Mouse (Mus musculus) left cerebral cortex, postnatal 10 days (tissue): Measurements from ENCODE around the gene Spsb2. TPM values are rescaled to one million over a fixed set of nuclear protein-coding genes. Genes with fewer than 3 reads are reported as not detected.

Experiments used
- DNase-seq, 2 experiments: peaks; one replicate each; pipeline ENCODE4 v3.0.0; 2021 to 2022; ENCODE audit warnings: low spot score in 2 of 2, mixed read lengths in 1 of 2; ENCODE audit errors: extremely low spot score in 1 of 2
- intact Hi-C: fragments of 180-260 bp; cut with DNase I; formaldehyde crosslinking; loops from one replicate; pipeline ENCODE4 v1.15.1; 2025
- total RNA-seq, 2 experiments: library from RNA; stranded (reverse); gene quantifications; 2 replicates each; pipeline ENCODE4 v1.2.3; 2021

Gene Spsb2
- total RNA-seq, 2 experiments from 2014 or later, result 4.4 to 5.3 TPM

DNA sequence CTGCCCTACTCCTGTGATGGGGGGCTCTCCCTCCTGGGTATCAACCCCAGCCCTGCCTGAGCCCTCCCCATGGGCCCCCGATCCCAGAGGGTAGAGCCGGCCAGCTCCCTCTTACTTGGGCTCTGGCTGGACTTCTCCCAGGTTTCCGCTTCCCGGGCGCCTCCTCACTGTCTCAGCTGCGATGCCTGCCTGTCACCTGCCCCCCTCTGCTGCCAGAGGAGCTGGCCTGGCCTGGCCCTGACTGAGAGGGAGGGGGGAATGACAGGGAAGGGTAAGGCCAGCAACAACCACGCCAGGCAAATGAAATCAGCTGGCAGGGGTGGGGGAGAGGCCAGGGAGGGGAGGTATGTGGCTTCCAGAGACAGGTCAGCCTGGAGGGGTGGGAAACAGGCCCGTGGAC lies 31.3 kb downstream of the Spsb2 start:
- DNase-seq, result no peak
- intact Hi-C loops, result no loop called here

DNA sequence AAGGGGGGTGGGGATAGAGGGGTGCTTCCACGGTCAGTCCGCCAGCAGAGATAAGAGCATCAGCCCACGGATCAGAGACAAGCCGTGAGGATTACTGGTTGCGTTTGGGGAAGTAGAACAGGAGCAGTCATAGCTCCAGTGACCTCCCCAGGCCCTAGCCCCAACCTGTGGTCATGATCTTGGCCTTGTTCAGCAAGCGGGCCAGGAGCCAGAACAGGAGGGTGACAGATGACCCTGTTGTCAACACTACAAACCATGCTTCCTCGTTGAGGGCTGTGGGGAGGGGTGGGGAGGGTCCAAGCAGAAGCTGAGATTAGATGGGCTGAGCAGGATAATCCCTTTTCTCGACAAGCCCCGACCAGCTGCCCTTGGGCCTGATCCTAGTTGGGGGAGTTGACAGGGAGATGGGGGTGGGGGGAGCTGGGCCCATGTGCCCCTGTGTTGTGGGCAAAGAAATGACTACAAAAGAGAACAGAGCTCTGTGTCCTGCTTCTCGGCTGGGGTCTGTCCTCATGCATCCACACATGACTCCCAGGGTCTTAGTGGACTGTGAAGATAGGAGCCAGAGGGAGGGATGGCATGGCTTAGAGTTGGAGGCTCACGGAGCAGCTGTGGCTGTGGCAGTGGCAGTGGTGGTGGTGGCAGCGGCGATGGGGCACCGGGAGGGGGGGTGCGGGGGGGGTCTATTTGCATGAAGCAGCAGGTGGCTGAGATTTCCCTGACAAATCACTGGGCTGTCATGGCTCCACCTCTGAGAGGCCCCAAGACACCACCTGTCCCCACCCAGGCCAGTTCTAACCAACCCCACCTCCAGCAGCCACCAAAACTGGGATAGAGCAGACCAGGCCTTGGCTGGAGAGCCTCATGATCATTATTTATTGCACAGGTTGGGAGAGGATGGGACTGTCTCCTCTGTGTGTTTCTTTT lies 32.0 kb downstream of the Spsb2 start, which contains the start of gene Gnb3:
Gene Gnb3, minus strand, starts transcription at position 35 of the 927 bp plus-strand sequence.
- intact Hi-C loops, result no loop called here
- DNase-seq, result no peak

DNA sequence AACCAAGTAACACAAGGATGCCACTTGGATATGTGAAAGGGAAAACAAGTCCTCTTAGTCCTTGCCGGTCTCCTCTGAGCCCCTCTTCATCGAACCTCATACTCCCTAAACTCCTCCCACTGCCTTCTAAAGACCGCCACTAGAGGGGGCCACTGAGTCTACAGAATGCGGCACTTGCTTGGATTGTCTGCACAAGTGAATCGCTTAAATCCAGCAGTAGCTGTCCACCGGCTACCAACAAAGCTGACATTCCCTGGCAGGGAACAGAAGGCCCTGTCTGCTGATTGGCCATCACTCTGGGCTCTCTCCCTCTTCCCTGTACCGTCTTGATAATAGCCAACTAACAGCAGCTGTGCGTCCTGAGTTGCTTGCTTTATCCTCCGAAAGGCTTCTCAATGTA lies 38.8 kb downstream of the Spsb2 start:
- intact Hi-C loops, result no loop called here

DNA sequence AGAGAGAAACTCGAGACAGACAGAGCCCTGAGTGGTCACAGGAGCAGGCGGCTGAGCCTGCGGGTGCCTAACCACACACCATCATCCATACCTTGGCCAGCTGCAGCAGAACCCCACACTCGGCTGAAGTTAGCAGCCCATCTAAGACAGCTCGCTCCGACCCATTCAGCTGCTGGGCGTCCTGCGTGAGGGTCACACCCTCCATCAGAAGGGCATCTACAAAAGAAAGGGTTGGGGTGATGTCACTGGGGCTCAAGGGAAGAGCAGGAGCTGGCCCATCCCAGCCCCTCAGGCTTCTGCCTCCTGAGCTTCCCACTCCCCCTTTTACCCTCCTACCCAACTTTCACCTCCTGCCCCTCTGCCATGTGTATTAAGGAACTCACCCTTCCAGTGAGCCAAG lies 42.1 kb downstream of the Spsb2 start:
- intact Hi-C loops, result loop anchor here (10.0 kb wide), 1 partner anchor 234 kb away; no protein-coding TSS in a partner anchor
- no peak for DNase-seq

More for the DNA sequence above, 38.8 kb downstream of the Spsb2 start:
- peak; percentile 90 to 92 for DNase-seq

DNA sequence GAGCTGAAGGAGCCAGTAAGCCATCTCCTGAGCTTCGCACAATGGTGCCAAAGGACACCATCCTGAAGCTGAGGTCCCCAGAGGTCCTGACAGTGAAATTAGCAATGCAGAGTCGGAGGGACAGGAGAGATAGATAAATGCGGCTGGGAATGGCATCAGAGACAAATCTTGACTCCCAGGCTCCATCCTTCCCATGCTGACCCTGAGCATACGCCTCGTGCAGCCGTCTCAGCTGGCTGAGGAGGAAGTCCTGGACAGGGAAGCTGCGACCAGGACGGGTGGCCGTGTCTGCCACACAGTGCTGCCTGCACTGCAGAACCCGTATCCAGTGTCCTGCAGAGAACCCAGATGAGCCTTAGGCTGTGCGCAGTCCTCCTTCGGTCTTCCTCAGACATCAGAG lies 46.2 kb downstream of the Spsb2 start:
- DNase-seq, result no peak
- intact Hi-C loops, result loop anchor here (10.0 kb wide), 1 partner anchor 230 kb away; no protein-coding TSS in a partner anchor

DNA sequence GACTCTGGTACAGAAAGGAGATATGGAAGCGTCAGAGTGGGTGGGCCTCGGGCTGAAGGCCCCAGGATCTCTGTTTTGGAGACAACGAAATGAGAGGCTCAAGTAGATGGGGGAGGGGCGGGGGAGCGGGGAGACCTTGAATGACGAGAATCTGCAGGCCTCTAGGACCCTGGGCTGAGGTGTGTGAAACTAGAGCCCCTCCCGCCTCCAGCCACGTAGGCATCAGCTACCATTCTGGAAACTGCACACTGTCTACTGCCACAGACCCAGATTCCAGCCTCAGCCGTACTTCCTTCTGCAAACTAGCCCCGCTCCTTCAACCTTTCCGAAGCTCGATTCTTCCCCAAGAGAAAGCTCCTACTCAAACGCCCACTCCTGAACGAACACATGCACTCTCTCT lies 47.9 kb downstream of the Spsb2 start:
- DNase-seq, result peak; percentile 67 to 74
- intact Hi-C loops, result loop anchor here (10.0 kb wide), 1 partner anchor 228 kb away; no protein-coding TSS in a partner anchor

DNA sequence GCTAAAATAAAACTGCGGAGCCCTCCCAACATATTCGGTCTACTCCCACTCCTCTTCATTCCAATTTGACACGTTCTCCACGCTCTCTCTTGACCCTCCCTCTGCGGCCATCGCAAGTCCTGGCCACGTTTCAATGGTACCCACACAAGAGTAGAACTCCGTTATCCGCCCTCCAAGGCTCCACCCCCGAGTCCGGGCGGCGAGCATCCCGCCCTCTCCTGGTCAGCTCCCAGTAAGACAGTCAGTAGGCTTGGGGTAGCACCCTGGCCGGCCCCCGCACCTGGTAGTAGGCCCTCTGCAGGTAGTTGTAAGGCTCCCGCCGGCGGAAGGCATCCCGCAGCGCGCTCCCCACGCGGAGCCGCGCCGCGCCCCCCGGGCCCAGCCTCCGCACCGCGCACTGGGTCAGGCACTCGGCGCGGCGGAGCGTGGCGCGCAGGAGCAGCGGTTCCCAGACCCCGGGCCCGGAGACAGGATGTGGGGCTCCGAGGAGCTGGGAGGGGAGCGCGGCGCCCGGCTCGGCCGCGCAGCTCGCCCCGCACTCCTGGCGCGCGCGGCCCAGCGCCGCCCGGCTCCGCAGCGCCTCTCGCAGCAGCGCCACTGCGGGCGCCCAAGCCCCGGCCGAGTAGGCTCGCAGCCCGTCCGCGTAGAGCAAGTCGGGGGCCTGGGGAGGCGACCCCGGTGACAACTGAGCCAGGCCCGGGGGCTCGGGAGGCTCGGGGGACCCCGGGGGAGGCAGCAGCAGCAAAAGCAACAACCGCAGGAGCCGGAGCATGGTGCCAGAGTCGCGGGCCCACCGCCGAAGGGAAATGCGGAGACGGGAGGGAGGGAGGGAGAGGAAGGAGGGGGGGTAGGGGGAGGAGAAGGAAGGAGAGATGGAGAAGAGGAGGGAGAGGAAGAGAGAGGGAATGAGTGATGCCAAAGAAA lies 48.7 kb downstream of the Spsb2 start, which contains the start of gene P3h3:
Gene P3h3, minus strand, starts transcription at position 837 of the 924 bp plus-strand sequence.
- intact Hi-C loops, result loop anchor here (10.0 kb wide), 1 partner anchor 228 kb away; no protein-coding TSS in a partner anchor
- DNase-seq, result peak; percentile 82 to 92

DNA sequence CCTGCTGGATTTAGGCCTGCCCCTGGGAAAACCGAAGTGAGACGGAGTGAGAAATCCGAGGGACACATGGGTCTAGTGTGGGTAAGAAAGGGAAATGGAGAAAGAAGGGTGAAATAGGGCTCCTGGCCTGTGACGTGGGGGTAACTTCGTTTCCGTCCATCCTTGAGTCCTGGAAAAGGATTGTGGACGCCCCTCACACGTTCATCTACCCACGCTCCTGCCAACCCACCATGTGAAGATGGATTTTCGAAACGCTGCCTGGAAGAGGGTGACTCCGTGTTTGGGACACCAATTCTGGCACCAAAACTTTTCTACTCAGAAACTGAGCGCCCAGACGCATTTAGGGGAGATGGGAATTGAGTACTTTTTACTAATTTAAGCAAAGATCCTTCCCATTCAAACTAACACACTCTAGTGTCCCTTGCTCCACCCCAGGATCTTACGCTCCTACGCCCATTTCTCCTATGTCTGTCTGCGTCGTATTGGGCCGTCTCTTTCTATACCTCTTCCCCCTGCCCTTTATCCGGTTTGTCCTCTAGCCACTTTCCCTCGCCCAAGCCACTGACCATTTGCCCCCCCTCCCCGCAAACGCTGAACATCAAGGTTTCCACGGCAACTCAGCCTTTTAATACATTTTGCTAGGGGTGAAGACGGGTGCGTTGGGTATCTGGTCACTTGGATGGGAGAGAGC lies 49.5 kb downstream of the Spsb2 start:
- no peak for DNase-seq
- intact Hi-C loops, result loop anchor here (10.0 kb wide), 1 partner anchor 227 kb away; no protein-coding TSS in a partner anchor

DNA sequence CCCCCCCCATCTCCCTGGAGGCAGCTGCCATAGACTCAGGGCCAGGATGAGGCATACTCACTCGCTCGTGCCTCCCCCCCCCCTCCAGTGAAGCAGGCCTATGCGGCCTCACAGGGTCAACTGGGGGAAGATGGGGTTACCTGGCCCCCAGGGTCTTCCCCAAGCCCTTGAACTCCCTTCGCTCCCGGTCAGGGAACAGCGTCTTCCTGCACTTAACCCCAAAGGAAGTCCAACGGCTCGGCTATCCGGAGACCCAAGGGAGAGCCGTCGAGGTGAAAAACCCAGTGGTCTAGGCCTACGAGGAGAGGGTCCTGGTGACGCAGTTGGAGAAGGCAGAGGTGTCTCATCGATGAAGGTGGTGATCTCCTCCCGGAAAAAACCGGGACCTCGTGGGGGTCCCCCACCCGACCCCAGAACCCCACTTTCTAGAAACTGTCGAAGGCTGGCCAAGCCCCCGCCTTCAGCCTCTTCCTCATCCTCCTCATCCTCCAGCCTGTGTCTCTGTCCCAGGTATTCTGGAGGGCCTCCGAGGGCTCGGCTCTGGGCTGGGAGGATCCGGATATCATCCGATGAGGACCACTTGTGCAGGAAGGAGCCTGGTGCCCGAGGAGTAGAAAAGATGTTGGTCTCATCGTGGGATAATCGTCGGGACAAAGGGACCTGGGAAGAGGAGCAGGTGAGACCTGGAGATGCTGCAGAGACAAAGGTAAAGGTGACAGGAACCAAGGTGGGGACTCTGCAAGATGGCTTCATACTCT lies 50.3 kb downstream of the Spsb2 start:
- intact Hi-C loops, result loop anchor here (10.0 kb wide), 1 partner anchor 226 kb away; no protein-coding TSS in a partner anchor
- DNase-seq, result no peak

DNA sequence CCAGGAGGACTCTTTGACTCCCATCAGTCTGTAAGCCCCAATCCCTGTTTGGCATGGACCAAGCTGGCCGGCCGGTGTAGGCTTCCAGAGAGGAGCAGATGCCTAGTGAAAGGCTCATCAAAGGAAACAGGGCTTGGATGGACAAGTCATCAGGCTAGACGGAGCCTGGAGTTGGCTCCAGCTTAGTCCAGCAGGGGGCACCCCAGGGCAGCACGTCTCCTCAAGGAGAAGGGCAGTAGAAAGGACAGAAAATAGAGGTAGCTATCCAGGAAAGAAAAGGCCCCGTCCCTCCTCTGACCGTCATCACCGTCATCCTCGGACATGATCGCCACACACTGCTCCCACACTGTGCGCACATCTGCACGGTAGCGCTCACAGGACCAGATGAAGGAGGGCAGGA lies 51.3 kb downstream of the Spsb2 start:
- DNase-seq, result peak; percentile 79 to 91

More for the DNA sequence above, 51.3 kb downstream of the Spsb2 start:
- intact Hi-C loops, result loop anchor here (2.0 to 10.0 kb wide), 2 partner anchors 57 to 225 kb away; no protein-coding TSS in a partner anchor

Other genes with a start within 250 kb of the Spsb2 start
- not detected for gene C1rb, start 238.4 kb upstream of the Spsb2 start, total RNA-seq
- under 1 TPM; 0.19 to 0.59 TPM for gene C1s2, start 172.6 kb upstream of the Spsb2 start, total RNA-seq
- gene Lpcat3, start 145.6 kb upstream of the Spsb2 start, total RNA-seq, result 10 to 100 TPM; 29.7 to 36.4 TPM
- 10 to 100 TPM; 38.0 to 42.6 TPM for gene Emg1, start 96.5 kb upstream of the Spsb2 start, total RNA-seq
- 100 to 1,000 TPM; 151 to 160 TPM for gene Phb2, start 96.3 kb upstream of the Spsb2 start, total RNA-seq
- 1 to 10 TPM; 3.4 to 4.7 TPM for gene Ptpn6, start 69.9 kb upstream of the Spsb2 start, total RNA-seq
- gene Grcc10, start 67.3 kb upstream of the Spsb2 start, total RNA-seq, result 100 to 1,000 TPM; 298 to 316 TPM
- gene Gm45234, start 52.6 kb upstream of the Spsb2 start, total RNA-seq, result not detected
- gene Atn1, start 52.1 kb upstream of the Spsb2 start, total RNA-seq, result 100 to 1,000 TPM; 156 to 158 TPM
- 100 to 1,000 TPM; 466 to 486 TPM for gene Eno2, start 39.0 kb upstream of the Spsb2 start, total RNA-seq
- under 1 TPM; 0.41 to 0.77 TPM for gene Lrrc23, start 28.9 kb upstream of the Spsb2 start, total RNA-seq
- 100 to 1,000 TPM; 512 to 527 TPM for gene Tpi1, start 5.6 kb downstream of the Spsb2 start, total RNA-seq
- gene Usp5, start 20.8 kb downstream of the Spsb2 start, total RNA-seq, result 100 to 1,000 TPM; 194 to 200 TPM
- gene Cdca3, start 20.9 kb downstream of the Spsb2 start, total RNA-seq, result 1 to 10 TPM; 2.8 to 4.4 TPM
- gene Gnb3, start 31.6 kb downstream of the Spsb2 start, total RNA-seq, result under 1 TPM; 0.19 to 0.28 TPM
- gene P3h3, start 49.1 kb downstream of the Spsb2 start, total RNA-seq, result 10 to 100 TPM; 30.7 to 32.5 TPM
- gene Gpr162, start 55.3 kb downstream of the Spsb2 start, total RNA-seq, result 100 to 1,000 TPM; 214 to 216 TPM
- 1 to 10 TPM; 1.2 to 3.7 TPM for gene Cd4, start 79.6 kb downstream of the Spsb2 start, total RNA-seq
- 1 to 10 TPM; 1.4 to 1.5 TPM for gene Lag3, start 103.0 kb downstream of the Spsb2 start, total RNA-seq
- 1,000 to 10,000 TPM; 1,368 to 1,394 TPM for gene Ptms, start 111.4 kb downstream of the Spsb2 start, total RNA-seq
- gene Mlf2, start 122.7 kb downstream of the Spsb2 start, total RNA-seq, result 100 to 1,000 TPM; 597 to 610 TPM
- gene Cops7a, start 156.9 kb downstream of the Spsb2 start, total RNA-seq, result 100 to 1,000 TPM; 115 to 116 TPM
- gene Pianp, start 188.0 kb downstream of the Spsb2 start, total RNA-seq, result 100 to 1,000 TPM; 116 TPM
- gene Zfp384, start 200.5 kb downstream of the Spsb2 start, total RNA-seq, result 10 to 100 TPM; 41.0 to 41.2 TPM
- 10 to 100 TPM; 56.9 to 59.9 TPM for gene Ing4, start 231.1 kb downstream of the Spsb2 start, total RNA-seq
- 1 to 10 TPM; 8.0 to 8.7 TPM for gene Acrbp, start 241.0 kb downstream of the Spsb2 start, total RNA-seq